Mouse (Mus musculus): Measurements from ENCODE around the gene Cnih1. TPM values are rescaled to one million over a fixed set of nuclear protein-coding genes. Genes with fewer than 3 reads are reported as not detected.
"Not testable (repeated sequence)": the region's sequence is repeated elsewhere in the genome, so short reads cannot be mapped to it uniquely, and the experiment has no call there.

Cnih1 gene
- total RNA-seq, 4 experiments from 2014 or later = 78.6 to 90.2 (median 83.1) TPM

DNA sequence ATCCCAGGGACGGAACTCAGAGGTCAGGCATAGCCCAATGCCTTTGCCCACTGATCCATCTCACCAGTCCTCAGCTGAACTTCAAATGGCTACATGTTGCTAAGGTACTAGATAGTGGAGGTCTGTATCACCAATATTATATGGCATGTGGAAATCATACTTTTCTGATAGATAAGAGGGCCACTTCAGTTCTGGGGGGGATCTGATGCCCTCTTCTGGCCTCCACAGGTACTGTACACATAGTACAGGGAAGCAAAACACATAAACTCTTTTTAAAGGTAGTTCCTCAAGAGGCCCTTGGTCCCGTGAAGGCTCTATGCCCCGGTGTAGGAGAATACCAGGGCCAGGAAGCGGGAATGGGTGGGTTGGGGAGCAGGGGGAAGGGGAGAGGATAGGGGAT, 2.1 kb upstream of the Cnih1 start:
- DNase-seq (ENCODE audit: low spot score in 2 of 2) = no peak

DNA sequence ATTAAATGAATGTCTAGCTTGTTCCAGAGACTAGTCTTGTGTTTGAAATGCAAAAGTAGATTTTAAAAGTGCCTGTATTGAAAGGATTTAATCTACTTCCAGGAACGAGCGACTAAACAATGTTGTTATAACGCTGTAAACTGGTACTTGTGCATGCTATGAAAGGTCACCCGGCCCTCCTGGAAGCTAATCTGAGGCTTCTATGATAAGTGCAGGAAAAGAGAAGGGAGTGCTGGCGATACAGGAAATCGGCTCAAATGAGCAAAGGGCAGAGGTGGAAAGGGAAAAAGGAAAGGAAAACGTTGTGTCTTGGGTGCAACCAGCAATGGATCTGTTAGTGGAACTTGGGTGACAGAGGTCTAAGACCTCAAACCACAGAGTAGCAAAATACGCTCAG, 292 bp upstream of the Cnih1 start:
- no peak for DNase-seq (ENCODE audit: low spot score in 2 of 2)

DNA sequence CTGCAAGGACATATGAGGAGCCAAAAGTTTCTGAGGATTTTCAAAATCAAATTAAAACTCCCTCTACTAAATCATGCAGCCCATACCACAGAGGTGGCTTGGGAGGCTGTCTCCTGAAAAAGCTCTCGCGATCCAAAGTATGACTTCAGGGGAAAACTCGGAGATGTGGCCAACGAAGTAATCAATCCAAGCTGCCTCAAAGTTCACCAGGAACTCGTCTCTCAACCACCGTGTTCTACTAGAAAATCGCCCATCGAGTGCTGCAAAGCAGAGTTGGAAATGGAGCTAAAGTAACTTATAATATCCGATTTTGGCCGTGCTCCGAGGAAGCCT, 791 bp downstream of the Cnih1 start:
- no peak for DNase-seq (ENCODE audit: low spot score in 2 of 2)

DNA sequence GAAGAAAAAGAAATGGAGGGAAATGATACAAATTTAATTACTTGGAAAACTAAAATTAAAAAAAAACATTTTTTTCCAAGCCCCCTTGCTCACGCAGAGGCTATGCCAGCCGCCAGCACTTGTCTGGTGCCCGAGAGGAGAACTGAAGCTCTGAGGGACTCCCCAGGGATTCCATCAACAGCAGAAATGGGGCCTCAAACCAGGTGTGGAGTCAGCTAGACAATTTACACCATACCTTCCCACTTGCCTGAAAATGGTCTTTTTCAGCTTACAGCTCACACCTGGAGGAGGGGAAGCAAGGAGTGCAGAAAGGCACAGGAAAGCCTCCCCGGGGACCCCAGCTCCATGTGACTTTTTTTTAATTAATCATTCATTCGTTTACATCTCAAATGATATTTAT, 3.0 kb downstream of the Cnih1 start:
- DNase-seq (ENCODE audit: low spot score in 2 of 2) = no peak

DNA sequence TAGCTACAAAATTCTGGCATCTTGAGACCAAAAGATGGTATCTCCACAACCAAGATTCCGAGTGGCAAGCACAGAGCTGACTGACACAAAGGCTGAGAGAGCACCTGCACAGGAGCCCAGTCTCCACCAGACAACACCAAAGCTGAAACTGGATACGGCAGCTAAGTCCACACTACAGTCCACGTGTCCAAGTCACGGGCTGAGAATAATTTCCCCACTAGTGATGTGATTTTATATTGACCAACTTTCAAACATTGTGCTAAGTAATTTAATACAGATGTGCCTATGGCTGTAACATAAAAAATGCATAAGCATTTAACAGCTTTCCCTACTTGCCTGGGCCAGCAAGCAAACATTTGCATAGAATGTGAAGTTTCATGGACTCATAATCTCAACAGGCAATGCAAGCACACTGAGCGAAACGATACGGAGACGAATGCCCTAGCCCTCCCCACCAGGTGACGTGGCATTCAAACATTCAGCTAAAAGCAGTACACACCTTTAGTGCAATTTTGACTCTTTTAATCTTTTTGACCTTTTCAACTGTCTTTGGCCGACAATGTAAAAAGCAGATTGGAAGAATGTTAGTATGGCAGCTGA, 4.8 kb downstream of the Cnih1 start:
- no peak for DNase-seq (ENCODE audit: low spot score in 2 of 2)

DNA sequence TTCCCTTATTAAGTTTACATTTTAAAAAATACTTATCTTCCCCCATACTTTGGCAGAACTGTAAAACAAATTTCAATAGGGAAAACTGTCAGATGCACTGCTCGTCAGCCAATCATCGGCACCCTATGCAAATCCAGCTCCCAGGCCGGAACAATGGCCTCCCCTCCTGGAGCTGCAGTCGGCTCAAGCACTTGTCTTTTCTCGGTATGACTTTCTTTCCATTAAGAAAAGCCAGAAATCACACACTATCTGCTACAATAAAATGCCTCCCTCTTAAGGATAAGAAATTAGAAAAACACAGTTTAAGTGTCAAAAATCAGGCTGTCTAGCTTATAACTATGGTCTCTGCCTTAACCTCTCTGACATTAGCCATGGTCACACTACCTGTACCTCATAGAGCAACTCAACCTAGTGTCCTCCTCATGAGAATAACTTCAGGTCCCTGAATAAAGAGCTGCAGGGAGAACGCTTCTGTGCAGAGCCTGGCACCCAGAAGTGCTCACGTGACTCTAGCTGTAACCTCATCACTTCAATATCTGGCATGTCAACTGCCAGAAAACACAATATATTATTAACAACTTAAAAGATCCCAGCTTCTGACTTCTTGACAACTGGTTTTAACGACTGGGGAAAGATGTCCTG, 5.9 kb downstream of the Cnih1 start:
- no peak for DNase-seq (ENCODE audit: low spot score in 2 of 2)

DNA sequence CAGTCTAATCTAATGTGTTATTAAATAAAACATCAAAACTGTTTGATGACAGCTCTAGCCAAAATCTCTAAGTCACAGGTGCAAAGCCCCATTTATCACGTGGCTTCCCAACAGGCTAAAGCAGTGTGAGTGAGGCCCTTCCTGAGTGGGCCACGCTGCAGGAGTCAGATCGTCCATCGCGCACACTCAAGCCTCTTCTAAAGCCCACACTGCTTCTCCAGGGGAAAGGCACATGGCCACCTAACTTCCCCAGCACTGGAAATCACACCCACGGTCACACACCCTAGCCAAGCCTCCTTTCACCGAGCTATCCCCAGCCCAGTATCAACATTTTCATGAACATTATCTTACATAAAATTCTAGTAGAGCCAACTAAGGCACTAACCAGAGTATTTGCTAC, 7.1 kb downstream of the Cnih1 start:
- DNase-seq (ENCODE audit: low spot score in 2 of 2) = no peak

DNA sequence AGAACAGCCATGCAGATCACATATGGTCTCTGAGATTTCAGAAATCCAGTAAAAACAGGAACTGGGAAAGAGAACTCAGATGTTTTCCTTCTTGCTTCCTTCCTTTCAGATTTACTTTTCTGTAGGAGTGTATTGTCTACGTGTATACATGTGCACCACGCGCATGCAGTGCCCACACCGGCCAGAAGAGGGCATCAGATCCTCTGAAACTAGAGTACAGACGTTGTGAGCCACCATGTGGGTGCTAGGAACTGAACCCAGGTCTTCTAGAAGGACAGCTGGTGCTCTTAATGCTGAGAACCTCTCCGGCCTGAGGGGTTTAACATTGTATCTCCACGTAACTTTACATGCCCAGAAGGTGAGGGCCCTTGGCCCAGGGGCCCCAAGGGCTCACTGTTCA, 9.0 kb downstream of the Cnih1 start:
- no peak for DNase-seq (ENCODE audit: low spot score in 2 of 2)

DNA sequence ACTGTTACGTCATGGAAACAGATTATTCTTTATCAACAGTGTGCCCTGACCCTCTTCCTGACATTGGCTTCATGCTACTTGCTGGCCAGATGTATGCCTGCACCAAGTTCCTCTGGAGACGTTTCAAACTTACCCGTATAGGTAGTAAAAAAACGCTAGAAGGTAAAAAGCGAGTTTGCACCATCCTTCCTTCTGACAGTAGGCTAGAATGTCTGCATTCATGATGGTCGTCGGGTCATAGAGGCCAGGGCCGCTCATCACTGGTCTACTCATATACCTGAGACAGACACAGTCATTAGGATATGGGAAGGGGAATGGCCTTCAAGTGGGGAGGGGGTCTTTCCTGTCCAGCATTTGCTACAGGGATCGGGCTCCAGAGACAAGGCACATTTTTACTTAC, 9.5 kb downstream of the Cnih1 start:
- DNase-seq (ENCODE audit: low spot score in 2 of 2) = no peak

DNA sequence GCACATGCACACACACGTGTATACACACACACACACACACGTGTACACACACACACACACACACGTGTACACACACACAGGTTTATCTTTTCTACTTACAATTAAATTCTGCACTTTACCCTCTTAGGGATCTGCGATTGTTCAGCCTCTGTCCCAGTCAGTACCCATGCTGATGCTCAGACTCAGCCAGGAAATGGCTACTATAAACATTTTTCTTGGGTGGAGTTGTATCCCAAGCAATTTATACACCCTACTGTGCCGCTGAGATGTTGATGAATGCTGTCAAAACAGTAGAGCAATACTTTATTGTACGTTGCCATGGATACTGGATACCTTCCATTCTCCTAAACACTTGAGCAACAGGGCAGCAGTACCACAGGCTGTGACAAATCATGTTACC, 18.2 kb downstream of the Cnih1 start:
- no peak for DNase-seq (ENCODE audit: low spot score in 2 of 2)

DNA sequence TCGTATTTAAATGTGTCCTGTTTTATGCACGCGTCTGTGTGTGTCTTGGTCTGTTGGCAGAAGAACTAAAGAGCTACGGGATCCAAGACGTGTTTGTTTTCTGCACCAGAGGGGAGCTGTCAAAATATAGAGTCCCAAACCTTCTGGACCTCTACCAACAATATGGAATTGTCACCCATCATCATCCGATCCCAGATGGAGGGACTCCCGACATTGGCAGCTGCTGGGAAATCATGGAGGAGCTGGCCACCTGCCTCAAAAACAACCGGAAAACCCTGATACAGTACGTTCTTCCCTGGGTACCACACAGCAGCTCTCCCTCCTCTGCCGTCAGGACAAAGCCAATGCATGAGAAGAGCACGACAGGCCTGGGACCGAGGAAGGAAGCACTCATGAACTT, 21.1 kb downstream of the Cnih1 start:
- DNase-seq (ENCODE audit: low spot score in 2 of 2) = no peak

DNA sequence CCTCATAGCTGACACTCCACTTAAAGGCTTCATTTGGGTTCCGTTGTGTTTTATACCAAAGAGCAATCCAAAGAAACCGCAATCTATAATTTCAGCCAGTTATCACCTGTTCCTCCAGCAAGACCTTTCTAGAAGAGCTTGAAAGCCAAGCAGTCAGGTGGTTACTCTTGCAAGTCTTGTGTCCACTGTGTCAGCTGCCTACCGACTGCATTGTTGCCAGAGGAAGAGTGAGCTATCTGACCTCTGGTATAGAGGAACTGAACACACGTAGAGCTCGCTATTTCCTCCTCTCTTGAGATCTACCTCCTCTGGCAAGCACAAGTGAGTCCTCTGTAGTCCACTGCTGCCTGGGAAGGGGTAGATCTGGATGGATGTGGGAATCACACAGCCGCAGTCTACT, 27.0 kb downstream of the Cnih1 start:
- DNase-seq (ENCODE audit: low spot score in 2 of 2) = no peak

DNA sequence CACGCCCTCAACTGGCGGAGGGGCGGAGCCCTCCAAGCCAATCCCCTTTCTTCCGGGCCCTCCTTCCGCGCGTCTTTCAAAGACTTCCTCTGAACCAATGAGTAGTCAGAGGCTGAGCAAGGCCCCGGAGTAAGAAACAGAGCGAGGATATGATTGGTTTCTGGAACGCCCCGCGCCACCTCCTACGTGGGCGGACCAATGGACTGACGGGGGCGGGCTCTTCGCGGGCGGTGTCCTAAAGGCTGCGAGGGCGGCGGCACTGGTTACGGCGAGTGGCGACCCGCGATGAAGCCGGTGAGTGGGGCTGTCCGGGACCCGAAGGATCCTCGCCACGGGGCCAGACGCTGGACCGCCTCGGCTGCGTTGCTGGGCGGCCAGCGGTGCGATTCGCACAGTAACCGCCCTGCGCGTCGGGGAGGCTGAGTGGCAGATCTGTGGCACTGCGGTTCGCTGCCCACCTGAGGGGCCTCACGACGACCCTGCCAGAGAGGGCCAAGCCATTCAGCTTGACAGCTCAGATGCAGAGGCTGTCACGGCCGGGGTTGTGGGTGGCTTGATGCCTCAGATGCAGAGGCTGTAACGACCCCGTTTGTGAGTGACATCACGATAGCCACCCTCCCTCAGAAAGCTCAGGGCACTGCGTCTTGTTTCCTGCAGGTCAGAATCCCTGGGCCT, 27.7 kb downstream of the Cnih1 start, which contains the start of gene Cdkn3:
Gene Cdkn3, plus strand, starts transcription at position 187 of the 675 bp plus-strand sequence.
- DNase-seq (ENCODE audit: low spot score in 2 of 2) = peak; percentile 64 to 90

DNA sequence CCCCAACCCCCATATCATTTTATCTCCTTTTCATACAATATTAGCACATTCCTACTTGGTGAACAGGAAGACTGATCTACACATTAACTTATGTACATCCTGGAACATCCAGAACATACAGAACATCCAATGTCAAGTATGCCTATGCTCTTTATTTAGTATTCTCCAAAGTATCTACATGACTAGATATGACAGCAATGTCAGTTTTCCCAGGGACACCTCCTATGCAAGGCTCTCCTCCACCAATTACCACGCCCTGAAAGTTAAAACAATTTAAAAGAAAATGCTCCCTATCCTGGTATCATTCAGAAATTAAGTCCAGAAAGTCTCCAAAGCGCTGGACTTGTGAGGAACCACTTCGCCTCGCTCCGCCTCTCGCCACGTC, 28.2 kb downstream of the Cnih1 start:
- DNase-seq (ENCODE audit: low spot score in 2 of 2) = no peak

DNA sequence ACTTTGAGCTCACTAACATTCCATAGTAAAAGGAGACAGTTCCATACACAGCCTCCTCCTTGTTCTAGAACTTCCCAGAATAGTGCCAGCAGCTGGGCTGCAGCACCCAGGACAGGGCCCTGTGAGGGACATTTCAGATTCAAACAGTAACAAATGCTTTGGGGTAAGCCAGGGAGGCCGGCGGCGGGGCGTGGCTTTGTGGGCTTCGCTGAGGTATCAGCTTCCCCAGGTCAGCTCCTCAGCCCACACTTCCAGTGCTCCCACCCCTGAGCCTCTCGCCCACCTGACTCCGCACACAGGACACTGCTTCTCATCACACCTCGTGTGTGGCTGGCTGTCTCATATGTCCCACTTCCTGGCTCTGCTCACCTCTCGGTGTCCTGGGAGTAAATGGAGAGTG, 30.5 kb downstream of the Cnih1 start:
- no peak for DNase-seq (ENCODE audit: low spot score in 2 of 2)

DNA sequence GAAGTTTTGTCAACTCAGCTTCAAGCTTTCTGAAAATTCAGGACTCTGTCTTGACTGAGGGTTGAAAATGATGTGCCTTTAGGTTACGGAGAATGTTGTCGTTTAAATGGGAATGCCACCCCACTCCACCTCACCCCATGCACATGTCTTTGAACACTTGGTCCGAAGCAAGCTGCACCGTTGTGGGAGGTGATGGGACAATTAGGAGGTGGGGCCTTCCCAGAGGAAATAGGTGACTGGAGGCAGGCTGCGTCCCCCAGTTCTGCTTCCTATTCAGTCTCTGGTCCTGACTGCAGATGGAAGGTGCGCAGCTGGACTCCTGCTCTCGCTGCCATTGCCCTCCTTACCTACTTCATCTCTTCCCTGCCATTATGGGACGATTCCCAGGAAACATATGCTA, 32.4 kb downstream of the Cnih1 start:
- DNase-seq (ENCODE audit: low spot score in 2 of 2) = no peak

DNA sequence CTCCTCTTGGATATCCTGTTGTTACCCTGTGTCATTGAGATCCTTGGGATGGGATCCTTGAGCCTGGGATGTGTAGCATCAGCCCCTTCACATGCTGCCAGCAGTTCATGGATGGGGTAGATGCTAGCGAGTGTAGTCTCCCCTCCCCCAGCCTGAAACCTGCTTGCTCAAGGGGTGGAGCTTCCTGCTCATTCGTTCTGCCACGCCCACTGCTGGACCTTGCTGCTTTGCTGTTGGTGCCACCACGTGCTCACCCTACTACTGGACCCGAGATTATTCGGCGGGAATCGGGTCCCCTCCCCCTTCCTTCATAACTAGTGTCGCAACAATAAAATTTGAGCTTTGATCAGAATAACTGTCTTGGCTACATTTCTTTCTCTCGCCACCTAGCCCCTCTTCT, 33.8 kb downstream of the Cnih1 start:
- not testable (repeated sequence) for DNase-seq (ENCODE audit: low spot score in 2 of 2)

DNA sequence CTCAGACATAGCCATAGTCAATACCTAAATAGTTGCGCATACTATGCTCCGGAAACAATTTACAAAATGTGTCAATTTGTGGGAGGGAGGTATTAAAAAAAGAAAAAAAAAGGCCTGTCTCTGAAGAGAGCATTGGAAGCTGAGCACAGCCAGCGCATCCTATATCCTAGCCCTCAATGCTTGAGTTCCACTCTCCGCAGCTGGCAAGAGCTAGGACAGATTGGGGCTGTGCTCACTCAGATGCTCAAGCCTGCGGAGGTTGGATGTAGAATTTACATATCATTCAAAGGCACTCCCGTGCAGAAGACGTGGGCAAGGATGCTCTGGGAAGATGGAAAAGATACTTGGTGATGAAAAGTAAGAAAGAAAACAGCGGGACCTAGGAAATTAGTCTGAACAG, 42.8 kb downstream of the Cnih1 start:
- no peak for DNase-seq (ENCODE audit: low spot score in 2 of 2)

DNA sequence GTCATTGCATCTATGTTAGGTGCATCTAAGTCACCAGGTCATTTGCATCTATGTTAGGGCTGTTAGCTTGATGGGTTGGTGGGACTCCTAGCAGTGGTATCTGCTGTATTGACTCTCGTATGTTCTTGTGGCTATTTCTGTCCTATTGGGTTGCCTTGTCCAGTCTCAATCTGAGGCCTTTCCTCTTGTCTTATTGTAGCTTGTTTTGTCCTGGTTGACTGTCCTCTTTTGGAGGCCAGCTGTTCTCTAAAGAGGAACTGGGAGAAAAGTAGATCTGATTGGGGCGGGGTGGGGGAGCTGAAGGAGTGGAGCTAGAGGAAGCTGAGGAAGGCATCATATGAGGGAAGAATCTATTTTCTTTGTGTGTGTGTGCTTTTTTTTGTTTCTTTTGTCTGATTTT, 45.5 kb downstream of the Cnih1 start:
- DNase-seq (ENCODE audit: low spot score in 2 of 2) = no peak

DNA sequence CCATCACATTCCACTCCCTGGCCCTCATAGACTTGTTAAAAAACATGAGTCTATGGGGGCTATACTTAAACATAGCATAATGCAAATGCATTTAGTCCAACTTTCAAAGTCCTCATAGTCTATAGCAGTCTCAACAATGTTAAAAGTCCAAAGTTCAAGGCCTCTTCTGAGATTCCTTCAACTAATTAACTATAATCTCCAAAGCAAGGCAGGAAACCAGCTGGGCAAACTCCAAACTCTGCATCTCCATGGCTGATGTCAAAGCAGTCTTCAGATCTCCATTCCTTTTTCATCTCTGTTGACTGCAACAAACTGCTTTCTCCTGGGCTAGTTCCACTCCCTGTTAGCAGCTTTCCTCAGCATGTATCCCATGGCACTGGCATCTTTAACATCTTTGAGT, 50.9 kb downstream of the Cnih1 start:
- DNase-seq (ENCODE audit: low spot score in 2 of 2) = not testable (repeated sequence)

DNA sequence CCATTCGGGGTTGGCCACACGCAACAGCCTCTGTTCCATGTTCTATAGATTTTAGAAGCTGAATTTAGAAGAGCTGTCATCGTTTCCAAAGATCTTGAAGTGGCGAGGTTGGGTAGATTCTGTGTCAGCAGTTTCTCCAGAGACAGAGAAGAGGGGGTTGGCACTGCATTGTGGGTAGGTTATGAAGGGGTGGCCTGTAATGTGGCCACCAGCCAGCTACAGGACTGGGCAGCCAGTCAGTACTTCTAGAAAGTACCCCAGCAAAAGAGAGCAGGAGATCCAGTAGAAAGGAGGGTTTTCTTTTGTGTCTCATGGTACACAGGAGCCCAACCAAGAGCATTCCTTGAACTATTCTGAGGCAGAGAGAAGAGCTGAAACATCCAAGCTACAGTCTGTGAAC, 51.8 kb downstream of the Cnih1 start:
- DNase-seq (ENCODE audit: low spot score in 2 of 2) = no peak

DNA sequence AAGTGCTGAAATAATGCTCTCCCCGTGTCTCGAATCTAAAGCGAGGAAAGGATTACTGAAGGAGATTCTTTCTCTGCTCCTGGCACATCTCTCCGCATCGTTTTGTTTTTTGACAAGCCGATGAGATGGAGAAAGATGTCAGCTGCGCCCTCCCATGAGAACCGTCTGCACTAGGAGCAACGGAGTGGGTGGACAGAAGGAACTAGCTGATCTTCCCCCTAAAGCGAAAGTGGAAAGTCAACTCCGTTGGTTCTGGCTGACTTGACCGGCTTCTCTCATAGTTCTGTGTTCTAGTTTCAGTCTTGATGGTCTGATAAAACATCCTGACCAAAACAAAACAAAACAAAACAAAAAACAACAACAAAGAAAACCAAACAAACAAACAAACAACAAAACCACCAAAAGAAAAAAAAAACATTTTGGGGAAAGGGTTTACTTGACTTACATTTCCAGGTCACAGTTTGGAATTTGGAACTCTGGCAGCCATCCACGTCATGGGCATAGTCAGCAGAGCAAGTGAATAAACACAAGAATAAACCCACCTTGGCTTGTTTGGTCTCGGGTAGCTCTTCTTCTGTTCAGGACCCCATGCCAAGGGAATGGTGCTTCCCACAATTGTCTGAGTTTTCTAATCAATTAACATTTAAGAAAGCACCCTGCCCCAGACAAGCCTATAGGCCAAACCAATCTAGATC, 53.3 kb downstream of the Cnih1 start:
- DNase-seq (ENCODE audit: low spot score in 2 of 2) = no peak

DNA sequence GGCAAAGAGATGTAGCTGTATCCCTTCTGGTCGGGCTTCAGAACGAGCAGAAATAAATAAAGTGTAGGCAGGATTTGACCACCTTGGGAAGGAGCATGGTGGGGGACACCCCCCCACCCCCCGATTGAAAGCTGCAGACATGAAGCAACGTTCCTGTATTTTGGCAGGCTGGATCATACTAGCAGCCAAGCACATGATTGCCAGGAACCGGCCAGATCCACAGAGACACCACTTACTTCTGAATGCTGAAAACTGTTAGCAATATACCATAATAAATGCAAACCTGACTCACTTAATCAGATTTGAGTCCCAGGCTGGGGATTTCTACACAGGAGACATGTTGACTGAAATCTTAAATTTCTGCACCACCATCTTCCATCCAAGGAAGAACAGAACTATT, 53.9 kb downstream of the Cnih1 start:
- no peak for DNase-seq (ENCODE audit: low spot score in 2 of 2)
